Mouse (Mus musculus) ES-Bruce4 (cell line): ENCODE results near the gene March1. TPM values are rescaled to one million over a fixed set of nuclear protein-coding genes. Genes with fewer than 3 reads are reported as not detected.

Source experiments
- H3K27ac ChIP-seq: 2 replicates; pipeline ENCODE4 v1.5.1; 2012; ENCODE audit warnings: low read length, inconsistent platforms; ENCODE audit not compliant: insufficient read depth
- H3K27me3 ChIP-seq: 2 replicates; pipeline ENCODE4 v1.6.1; 2012; ENCODE audit warnings: mild to moderate bottlenecking, low read length, inconsistent platforms; ENCODE audit not compliant: control insufficient read depth, poor library complexity, insufficient read depth, severe bottlenecking
- H3K36me3 ChIP-seq: 2 replicates; pipeline ENCODE4 v1.6.1; 2012; ENCODE audit warnings: inconsistent platforms, mild to moderate bottlenecking, low read length, moderate library complexity; ENCODE audit not compliant: control insufficient read depth, poor library complexity, insufficient read depth, severe bottlenecking
- H3K4me1 ChIP-seq: one replicate; pipeline ENCODE4 v1.8.1; 2011; ENCODE audit warnings: low read length; ENCODE audit not compliant: control insufficient read depth, insufficient read depth
- H3K4me3 ChIP-seq: 2 replicates; pipeline ENCODE4 v1.5.1; 2011; ENCODE audit warnings: low read depth, mild to moderate bottlenecking, low read length
- H3K9ac ChIP-seq: 2 replicates; pipeline ENCODE4 v1.6.1; 2012; ENCODE audit warnings: low read depth, mild to moderate bottlenecking, inconsistent platforms; ENCODE audit not compliant: poor library complexity, severe bottlenecking
- H3K9me3 ChIP-seq: replicated peaks from 2 replicates; pipeline ENCODE4 v1.6.1; 2012; ENCODE audit warnings: mild to moderate bottlenecking, low read length, inconsistent platforms; ENCODE audit not compliant: control insufficient read depth, poor library complexity, insufficient read depth, severe bottlenecking
- CTCF ChIP-seq: IDR thresholded peaks from one replicate; pipeline ENCODE4 v1.8.1; 2011; ENCODE audit warnings: low read depth, low read length
- EP300 ChIP-seq: IDR thresholded peaks from 2 replicates; pipeline ENCODE4 v1.6.1; 2011; ENCODE audit warnings: low read depth, low read length; ENCODE audit not compliant: insufficient read depth
- POLR2A ChIP-seq: IDR thresholded peaks from one replicate; pipeline ENCODE4 v1.8.1; 2011; ENCODE audit warnings: low read length; ENCODE audit not compliant: insufficient read depth
- polyA plus RNA-seq: library from polyadenylated mRNA; stranded (reverse); fragments of >200 nt; gene quantifications from 2 replicates; pipeline ENCODE4 v1.2.4, GENCODE M21; 2011; ENCODE audit warnings: low read depth; ENCODE audit not compliant: missing spikeins, insufficient read depth, insufficient read length

The March1 gene
- polyA plus RNA-seq, 1 experiment = not detected

- Histone ChIP-seq H3K4me3 (no peak overlapping the region), H3K9ac (no peak overlapping the region), H3K27ac (no peak overlapping the region), H3K9me3 (no peaks in the 10 kb centered on the region), H3K27me3 (no peaks in the 10 kb centered on the region), H3K4me1 (no peaks in the 10 kb centered on the region), H3K36me3 (no peaks in the 10 kb centered on the region)
- TF ChIP-seq EP300 (no peak), POLR2A (no peak), CTCF (no peak)
These were observed 349.0 kb downstream of the March1 start for GRCm38 (mm10) chr8:65966502-65967222.

- Histone ChIP-seq H3K27me3 (no peaks in the 10 kb centered on the region), H3K4me3 (no peak overlapping the region)
- TF ChIP-seq EP300 (no peak), CTCF (no peak), POLR2A (no peak)
These were observed 349.6 kb downstream of the March1 start for GRCm38 (mm10) chr8:65967223-65967778.

GRCm38 (mm10) chr8:65976905-65977304 is 359.2 kb downstream of the March1 start:
- Histone ChIP-seq H3K4me3 (no peak overlapping the region), H3K9me3 (no peaks in the 10 kb centered on the region), H3K36me3 (no peaks in the 10 kb centered on the region), H3K9ac (no peak overlapping the region), H3K27ac (no peak overlapping the region), H3K4me1 (no peaks in the 10 kb centered on the region), H3K27me3 (no peaks in the 10 kb centered on the region)
- TF ChIP-seq CTCF = no peak
- no peak for TF ChIP-seq EP300
- no peak for TF ChIP-seq POLR2A

More at GRCm38 (mm10) chr8:65967223-65967778, 349.6 kb downstream of the March1 start:
- Histone ChIP-seq H3K36me3 (no peaks in the 10 kb centered on the region), H3K4me1 (no peaks in the 10 kb centered on the region), H3K27ac (no peak overlapping the region), H3K9ac (no peak overlapping the region), H3K9me3 (no peaks in the 10 kb centered on the region)

GRCm38 (mm10) chr8:65982039-65982438 is 364.3 kb downstream of the March1 start:
- no peaks in the 10 kb centered on the region for H3K27me3 ChIP-seq
- TF ChIP-seq CTCF (no peak), POLR2A (no peak), EP300 (no peak)
- H3K4me1 ChIP-seq = no peaks in the 10 kb centered on the region
- H3K4me3 ChIP-seq = no peak overlapping the region
- H3K36me3 ChIP-seq = no peaks in the 10 kb centered on the region
- H3K9me3 ChIP-seq = no peaks in the 10 kb centered on the region
- H3K9ac ChIP-seq = no peak overlapping the region
- H3K27ac ChIP-seq = no peak overlapping the region

GRCm38 (mm10) chr8:65987665-65988064 is 370.0 kb downstream of the March1 start:
- no peaks in the 10 kb centered on the region for H3K4me1 ChIP-seq
- no peaks in the 10 kb centered on the region for H3K9me3 ChIP-seq
- no peaks in the 10 kb centered on the region for H3K36me3 ChIP-seq
- H3K9ac ChIP-seq = no peak overlapping the region
- no peaks in the 10 kb centered on the region for H3K27me3 ChIP-seq
- no peak for TF ChIP-seq EP300
- no peak for TF ChIP-seq POLR2A
- no peak for TF ChIP-seq CTCF
- H3K27ac ChIP-seq = no peak overlapping the region
- no peak overlapping the region for H3K4me3 ChIP-seq

GRCm38 (mm10) chr8:66022815-66023214 is 405.1 kb downstream of the March1 start:
- Histone ChIP-seq H3K27me3 (no peaks in the 10 kb centered on the region), H3K9ac (no peak overlapping the region), H3K27ac (no peak overlapping the region), H3K36me3 (no peaks in the 10 kb centered on the region), H3K4me3 (no peak overlapping the region), H3K4me1 (no peaks in the 10 kb centered on the region), H3K9me3 (no peaks in the 10 kb centered on the region)
- TF ChIP-seq EP300 (no peak), CTCF (no peak), POLR2A (no peak)
